Mouse (Mus musculus) intestine, embryonic 16.5 days (tissue): ENCODE data around the gene Sox5. TPM values are rescaled to one million over a fixed set of nuclear protein-coding genes. Genes with fewer than 3 reads are reported as not detected.

Experiments used
- ATAC-seq: fragments of 200-750 bp; cut with Nextera tagmentation; 2 replicates; pipeline ENCODE4 v1.8.0; 2017; ENCODE audit warnings: moderate TSS enrichment, moderate library complexity
- H3K27ac ChIP-seq: fragments of 300-500 bp; sonication (generic); 2 replicates; pipeline ENCODE4 v1.5.1; 2014; ENCODE audit warnings: mild to moderate bottlenecking, low read length
- H3K27me3 ChIP-seq: fragments of 300-500 bp; sonication (generic); replicated peaks from 2 replicates; pipeline ENCODE4 v1.6.1; 2014; ENCODE audit warnings: low read length, control low read depth, mixed read lengths; ENCODE audit not compliant: control insufficient read depth, insufficient read depth
- H3K36me3 ChIP-seq: fragments of 300-500 bp; sonication (generic); 2 replicates; pipeline ENCODE4 v1.6.1; 2014; ENCODE audit warnings: low read length, control low read depth; ENCODE audit not compliant: control insufficient read depth, insufficient read depth
- H3K4me1 ChIP-seq: fragments of 300-500 bp; sonication (generic); 2 replicates; pipeline ENCODE4 v1.6.1; 2014; ENCODE audit warnings: low read length, control low read depth, mixed read lengths; ENCODE audit not compliant: control insufficient read depth, insufficient read depth
- H3K4me2 ChIP-seq: fragments of 300-500 bp; sonication (generic); 2 replicates; pipeline ENCODE4 v1.6.1; 2014; ENCODE audit warnings: low read depth, low read length, control low read depth
- H3K4me3 ChIP-seq: fragments of 300-500 bp; sonication (generic); 2 replicates; pipeline ENCODE4 v1.5.1; 2014; ENCODE audit warnings: mild to moderate bottlenecking, low read length
- H3K9ac ChIP-seq: fragments of 300-500 bp; sonication (generic); 2 replicates; pipeline ENCODE4 v1.6.1; 2014; ENCODE audit warnings: low read depth, low read length
- H3K9me3 ChIP-seq: fragments of 300-500 bp; sonication (generic); 2 replicates; pipeline ENCODE4 v1.6.1; 2016; ENCODE audit warnings: low read length, control low read depth; ENCODE audit not compliant: control insufficient read depth
- WGBS: fragments of 180-500 bp; shearing (Covaris S2); extraction: QIAGEN DNeasy Blood & Tissue Kit; methylation state at CpG from one replicate; pipeline ENCODE4 v1.1.7; 2014; 5-methylcytosine and 5-hydroxymethylcytosine counted together
- polyA plus RNA-seq: library from polyadenylated mRNA; unstranded; fragments of >200 nt; fragmentation: Nextera tagmentation; extraction: Ambion mirVana; gene quantifications from 2 replicates; pipeline ENCODE4 v1.2.1, GENCODE M21; 2015

Sox5 gene
- polyA plus RNA-seq, 1 experiment from 2014 or later: 14.3 TPM

GRCm38 (mm10) chr6:144480648-144481528, 300.9 kb downstream of the Sox5 start:
- Histone ChIP-seq H3K9me3 (no peaks in the 10 kb centered on the region), H3K4me3 (no peak overlapping the region), H3K9ac (no peak overlapping the region), H3K36me3 (no peaks in the 10 kb centered on the region), H3K27ac (no peak overlapping the region), H3K4me1 (peaks cover 3% of the 10 kb centered on the region; the same call in 1 of the 2 replicates), H3K4me2 (no peak overlapping the region), H3K27me3 (no peaks in the 10 kb centered on the region)
- ATAC-seq: peak; percentile 63
- 37% methylated on average over 5 of the region's 5 CpGs for WGBS

GRCm38 (mm10) chr6:144479861-144480260, 301.9 kb downstream of the Sox5 start:
- peaks cover 3% of the 10 kb centered on the region; the same call in 1 of the 2 replicates for H3K4me1 ChIP-seq
- no peak overlapping the region for H3K4me2 ChIP-seq
- H3K9ac ChIP-seq: no peak overlapping the region
- WGBS: 66% methylated on average over 4 of the region's 4 CpGs
- no peaks in the 10 kb centered on the region for H3K36me3 ChIP-seq
- H3K27me3 ChIP-seq: no peaks in the 10 kb centered on the region
- no peak overlapping the region for H3K27ac ChIP-seq
- no peak for ATAC-seq
- no peak overlapping the region for H3K4me3 ChIP-seq
- H3K9me3 ChIP-seq: no peaks in the 10 kb centered on the region

GRCm38 (mm10) chr6:144477287-144478064, 304.3 kb downstream of the Sox5 start:
- WGBS: 62% methylated on average over 16 of the region's 16 CpGs
- peak; percentile 40; the same call in 1 of the 2 replicates for ATAC-seq
- Histone ChIP-seq H3K4me3 (no peak overlapping the region), H3K9ac (no peak overlapping the region), H3K4me1 (peaks cover 5% of the 10 kb centered on the region; the same call in 1 of the 2 replicates), H3K27me3 (no peaks in the 10 kb centered on the region), H3K4me2 (no peak overlapping the region), H3K36me3 (no peaks in the 10 kb centered on the region), H3K9me3 (no peaks in the 10 kb centered on the region), H3K27ac (no peak overlapping the region)

- no peak overlapping the region for H3K4me3 ChIP-seq
These were observed 308.3 kb downstream of the Sox5 start for GRCm38 (mm10) chr6:144473437-144473836.

GRCm38 (mm10) chr6:144472089-144472900, 309.5 kb downstream of the Sox5 start:
- Histone ChIP-seq H3K27ac (no peak overlapping the region), H3K9me3 (no peaks in the 10 kb centered on the region), H3K4me2 (no peak overlapping the region), H3K4me1 (peaks cover 7% of the 10 kb centered on the region; the same call in 1 of the 2 replicates), H3K27me3 (no peaks in the 10 kb centered on the region), H3K36me3 (no peaks in the 10 kb centered on the region), H3K9ac (no peak overlapping the region), H3K4me3 (no peak overlapping the region)
- peak; percentile 74 for ATAC-seq
- WGBS: 40% methylated on average over 14 of the region's 14 CpGs

More at GRCm38 (mm10) chr6:144473437-144473836, 308.3 kb downstream of the Sox5 start:
- Histone ChIP-seq H3K4me2 (no peak overlapping the region), H3K9ac (no peak overlapping the region), H3K36me3 (no peaks in the 10 kb centered on the region), H3K27ac (no peak overlapping the region), H3K9me3 (no peaks in the 10 kb centered on the region), H3K27me3 (no peaks in the 10 kb centered on the region), H3K4me1 (peaks cover 7% of the 10 kb centered on the region; the same call in 1 of the 2 replicates)
- 85% methylated on average over 7 of the region's 7 CpGs for WGBS
- ATAC-seq: no peak

GRCm38 (mm10) chr6:144466711-144467110, 315.1 kb downstream of the Sox5 start:
- Histone ChIP-seq H3K4me3 (no peak overlapping the region), H3K36me3 (no peaks in the 10 kb centered on the region), H3K27me3 (no peaks in the 10 kb centered on the region), H3K9me3 (no peaks in the 10 kb centered on the region), H3K4me2 (no peak overlapping the region), H3K4me1 (no peaks in the 10 kb centered on the region), H3K27ac (no peak overlapping the region), H3K9ac (no peak overlapping the region)
- WGBS: 56% methylated on average over 15 of the region's 15 CpGs
- no peak for ATAC-seq

GRCm38 (mm10) chr6:144463691-144464090, 318.1 kb downstream of the Sox5 start:
- Histone ChIP-seq H3K9me3 (no peaks in the 10 kb centered on the region), H3K4me1 (no peaks in the 10 kb centered on the region), H3K27me3 (no peaks in the 10 kb centered on the region), H3K4me3 (no peak overlapping the region), H3K27ac (no peak overlapping the region), H3K9ac (no peak overlapping the region), H3K4me2 (no peak overlapping the region), H3K36me3 (no peaks in the 10 kb centered on the region)
- no peak for ATAC-seq
- WGBS: 79% methylated on average over 6 of the region's 6 CpGs

- H3K27ac ChIP-seq: no peak overlapping the region
- H3K9ac ChIP-seq: no peak overlapping the region
- no peak for ATAC-seq
- H3K4me3 ChIP-seq: no peak overlapping the region
- 91% methylated on average over 5 of the region's 5 CpGs for WGBS
- H3K9me3 ChIP-seq: no peaks in the 10 kb centered on the region
- H3K4me1 ChIP-seq: no peaks in the 10 kb centered on the region
- H3K36me3 ChIP-seq: no peaks in the 10 kb centered on the region
- no peaks in the 10 kb centered on the region for H3K27me3 ChIP-seq
- H3K4me2 ChIP-seq: no peak overlapping the region
These were observed 318.5 kb downstream of the Sox5 start for GRCm38 (mm10) chr6:144463274-144463673.

- Histone ChIP-seq H3K27ac (no peak overlapping the region), H3K4me3 (no peak overlapping the region), H3K9ac (no peak overlapping the region), H3K27me3 (no peaks in the 10 kb centered on the region), H3K9me3 (no peaks in the 10 kb centered on the region), H3K4me1 (no peaks in the 10 kb centered on the region), H3K36me3 (no peaks in the 10 kb centered on the region), H3K4me2 (no peak overlapping the region)
- no peak for ATAC-seq
- 95% methylated on average over 8 of the region's 8 CpGs for WGBS
These were observed 322.3 kb downstream of the Sox5 start for GRCm38 (mm10) chr6:144459486-144459885.
